ENCODE assay signal across 21 mouse cellular contexts in the genomic region with DNA sequence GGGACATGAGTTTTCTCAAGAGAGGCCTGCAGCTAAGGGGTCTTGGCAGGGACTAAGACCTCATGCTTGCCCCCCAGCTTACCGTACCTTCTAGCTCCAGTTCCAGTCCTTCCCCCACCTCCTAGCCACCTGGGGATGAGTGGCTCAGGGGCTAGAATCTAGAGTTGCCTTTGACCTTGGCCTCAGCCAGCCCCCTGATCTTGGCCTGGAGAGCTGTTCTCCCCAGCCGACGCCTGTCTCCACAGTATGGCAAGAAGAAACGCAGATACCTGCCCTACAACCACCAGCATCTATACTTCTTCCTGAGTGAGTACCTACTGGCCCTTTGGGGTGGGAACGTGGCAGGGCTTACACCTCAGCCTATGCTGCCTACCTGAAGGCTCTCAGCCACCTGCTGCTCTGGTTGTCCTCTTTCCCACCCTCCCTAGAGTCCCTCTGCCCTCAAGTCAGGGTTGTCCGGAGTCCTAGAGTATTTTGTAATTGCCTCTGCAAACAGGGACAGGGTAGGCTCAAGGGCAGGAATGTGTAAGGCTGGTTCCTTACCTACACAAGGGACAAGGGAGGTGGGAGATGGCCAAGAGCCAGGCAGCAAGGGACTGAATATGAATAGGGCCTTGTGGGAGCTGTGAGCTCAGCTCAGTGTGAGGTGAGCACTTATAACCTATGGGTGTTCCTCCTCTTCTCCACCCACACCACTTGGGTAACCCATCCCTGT. TPM values are rescaled to one million over a fixed set of nuclear protein-coding genes. Genes with fewer than 3 reads are reported as not detected.
DNase-seq lines count a peak whose midpoint lies in the region; ATAC-seq and TF ChIP-seq lines count a peak whose summit lies in the region.
"Had no signal": no experiment of that assay in that cellular context is flagged by ENCODE, and none has a peak within 500 bp of the region (broad histone marks: within the 10 kb centered on the region; RNA-seq: fewer than 3 reads in every experiment).

No protein-coding gene starts in this region.

- WGBS in liver, adult 2 months = 55% methylated on average over 6 of the region's 6 CpGs
- 79% methylated on average over 6 of the region's 6 CpGs for WGBS in lung, embryonic 16.5 days
- WGBS in lung, adult 2 months = 70% methylated on average over 6 of the region's 6 CpGs

- no peak overlapping the region for H3K4me2 ChIP-seq in lung, embryonic 16.5 days (ENCODE audit: low read depth, low read length)
- H3K4me2 ChIP-seq in myocyte (ENCODE audit: low read depth) = no peak overlapping the region
- H3K4me2 ChIP-seq: forebrain, embryonic 13.5 days; hindbrain, embryonic 12.5 days had no signal

- H3K27me3 ChIP-seq in liver, adult 2 months (ENCODE audit: control insufficient read depth, insufficient read depth, low read length) = no peaks in the 10 kb centered on the region
- no peaks in the 10 kb centered on the region for H3K27me3 ChIP-seq in lung, embryonic 16.5 days (ENCODE audit: control insufficient read depth, insufficient read depth, low read depth, low read length)
- H3K27me3 ChIP-seq in myocyte (ENCODE audit: control insufficient read depth, insufficient read depth, insufficient read length) = no peaks in the 10 kb centered on the region
- H3K27me3 ChIP-seq: forebrain, embryonic 13.5 days; hindbrain, embryonic 12.5 days had no signal

- TF ChIP-seq CTCF in liver, adult 2 months (IDR thresholded peaks at IDR 0.05; ENCODE audit: low read depth, low read length) = no peak
- TF ChIP-seq CTCF in lung, adult 2 months (IDR thresholded peaks at IDR 0.05; ENCODE audit: insufficient read depth, low read length) = no peak

- H3K36me3 ChIP-seq in liver, adult 2 months (ENCODE audit: control insufficient read depth, insufficient read depth, low read length) = peaks cover 4% of the 10 kb centered on the region
- peaks cover 37% of the 10 kb centered on the region for H3K36me3 ChIP-seq in lung, embryonic 16.5 days (ENCODE audit: control insufficient read depth, insufficient read depth, low read length)
- peaks cover 82% of the 10 kb centered on the region for H3K36me3 ChIP-seq in myocyte (ENCODE audit: control insufficient read depth, insufficient read depth)

- H3K9me3 ChIP-seq in lung, embryonic 16.5 days (ENCODE audit: control insufficient read depth, low read length) = no peaks in the 10 kb centered on the region
- H3K9me3 ChIP-seq: embryonic facial prominence, embryonic 10.5 days; forebrain, embryonic 13.5 days; G1E; hindbrain, embryonic 12.5 days had no signal

- H3ac ChIP-seq in myocyte (ENCODE audit: control insufficient read depth, insufficient read length) = no peak overlapping the region

- peak; percentile 73 to 88 for DNase-seq in adrenal gland, adult (ENCODE audit: inconsistent age in 2 of 2, low spot score in 1 of 2)
- DNase-seq in adrenal gland, postnatal 36 days = no peak
- peak; percentile 59 for DNase-seq in liver, adult 2 months (ENCODE audit: extremely low read depth, low read depth, low spot score)
- DNase-seq in liver = no peak
- no peak for DNase-seq in lung, adult 2 months
- DNase-seq: B cell, adult 2 months; cerebellum, adult 2 months; cerebellum, postnatal 10 days; forebrain, postnatal 0 days; gastrocnemius, adult 2 months; gastrocnemius, postnatal 25 days had no signal

- peak; percentile 72 for ATAC-seq in lung, embryonic 16.5 days (ENCODE audit: low read depth)
- ATAC-seq: CD4-positive, CD25-positive, alpha-beta regulatory T cell, adult 4 months; forebrain, embryonic 13.5 days; forebrain, postnatal 0 days; hindbrain, embryonic 16.5 days had no signal

- H3K27ac ChIP-seq in liver, adult 2 months (replicated peaks; ENCODE audit: insufficient read depth, low read depth, low read length) = peak overlapping the region; percentile 0; the same call in 1 of the 2 replicates
- peak overlapping the region; percentile 83 for H3K27ac ChIP-seq in lung, embryonic 16.5 days (ENCODE audit: low read length)
- H3K27ac ChIP-seq: embryonic facial prominence, embryonic 10.5 days; forebrain, embryonic 13.5 days; gastrocnemius, adult 2 months; hindbrain, embryonic 12.5 days had no signal

- H3K4me3 ChIP-seq in liver, adult 2 months (ENCODE audit: insufficient read depth, low read depth, low read length) = no peak overlapping the region
- no peak overlapping the region for H3K4me3 ChIP-seq in lung, embryonic 16.5 days (ENCODE audit: low read length)
- H3K4me3 ChIP-seq in lung, adult 2 months (replicated peaks; ENCODE audit: extremely low read depth, low read depth, low read length) = no peak overlapping the region
- H3K4me3 ChIP-seq in myocyte = no peak overlapping the region
- H3K4me3 ChIP-seq: embryonic facial prominence, embryonic 10.5 days; forebrain, embryonic 13.5 days; gastrocnemius, adult 2 months; hindbrain, embryonic 12.5 days had no signal

- H3K4me1 ChIP-seq in liver, adult 2 months (ENCODE audit: control insufficient read depth, insufficient read depth, low read length) = peaks cover 30% of the 10 kb centered on the region
- H3K4me1 ChIP-seq in lung, embryonic 16.5 days (replicated peaks; ENCODE audit: control insufficient read depth, insufficient read depth, low read length) = peaks cover 48% of the 10 kb centered on the region
- peaks cover 3% of the 10 kb centered on the region; the same call in 1 of the 2 replicates for H3K4me1 ChIP-seq in lung, adult 2 months (ENCODE audit: control insufficient read depth, insufficient read depth, low read length)
- H3K4me1 ChIP-seq: forebrain, embryonic 13.5 days; hindbrain, embryonic 12.5 days had no signal

- H3K9ac ChIP-seq in liver, adult 2 months (ENCODE audit: low read depth, low read length) = no peak overlapping the region
- H3K9ac ChIP-seq in lung, embryonic 16.5 days (ENCODE audit: low read length) = no peak overlapping the region
- H3K9ac ChIP-seq: forebrain, embryonic 13.5 days; forebrain, postnatal 0 days; hindbrain, embryonic 12.5 days had no signal

- no peak for TF ChIP-seq POLR2A in liver, adult 2 months (IDR thresholded peaks at IDR 0.05; ENCODE audit: extremely low read depth, insufficient read depth, low read length)
- TF ChIP-seq POLR2A in lung, adult 2 months (IDR thresholded peaks at IDR 0.05; ENCODE audit: borderline replicate concordance, extremely low read depth, low read depth, low read length) = no peak
- TF ChIP-seq POLR2A in myocyte (IDR thresholded peaks at IDR 0.05; ENCODE audit: insufficient read length, low read depth) = no peak

- no peaks in the 10 kb centered on the region for H3K79me2 ChIP-seq in liver, adult 2 months (ENCODE audit: control insufficient read depth, insufficient read depth, low read length)
- peaks cover 27% of the 10 kb centered on the region for H3K79me2 ChIP-seq in myocyte (ENCODE audit: control insufficient read depth, insufficient read depth)

TF ChIP-seq in myocyte, 11 proteins besides CTCF, POLR2A, EP300 and RAD21:
- no peak for TF ChIP-seq TCF12 (IDR thresholded peaks at IDR 0.05; ENCODE audit: insufficient read depth, poor library complexity, severe bottlenecking)
- no peak for TF ChIP-seq MYOG (IDR thresholded peaks at IDR 0.05; ENCODE audit: control insufficient read depth in 1 of 3, insufficient read depth in 1 of 3, insufficient read length in 2 of 3, low read depth in 2 of 3)
- no peak for TF ChIP-seq MYOD1 (IDR thresholded peaks at IDR 0.05; ENCODE audit: control insufficient read depth in 1 of 3, insufficient read length in 2 of 3, low read depth in 2 of 3)
- TF ChIP-seq E2F4 (IDR thresholded peaks at IDR 0.05; ENCODE audit: insufficient read depth) = no peak
- no peak for TF ChIP-seq USF1 (IDR thresholded peaks at IDR 0.05; ENCODE audit: low read depth)
- peak; percentile 33 for TF ChIP-seq POLR2AphosphoS2 (IDR thresholded peaks at IDR 0.05; ENCODE audit: insufficient read length, low read depth)
- no peak for TF ChIP-seq CEBPB (IDR thresholded peaks at IDR 0.05; ENCODE audit: insufficient read depth, poor library complexity, severe bottlenecking)

RNA-seq across cellular contexts. Expression of a gene that starts 13.1 kb away (rescaled TPM):
- 10 to 100 TPM in 1 of 2 experiments, 1 to 10 TPM in 1; 9.4 to 23.4 TPM for total RNA-seq in adrenal gland, postnatal 36 days (2021)
- total RNA-seq in liver, adult 2 months (2014; rRNA removed) = 1.4 and 2.8 TPM in 2 replicates
- 4.8 TPM in 2 replicates for polyA plus RNA-seq in liver, adult 2 months (2012; rRNA removed)
- polyA plus RNA-seq in lung, embryonic 16.5 days (2015; fragmentation: Nextera tagmentation; extraction: Ambion mirVana) = 72.0 and 76.0 TPM in 2 replicates
- polyA plus RNA-seq in lung, adult 2 months (2012; rRNA removed) = 283 and 341 TPM in 2 replicates
- 557 TPM for polyA plus RNA-seq in myocyte (2012; fragmentation: generic; extraction: Trizol)
- polyA plus RNA-seq: CD4-positive, CD25-positive, alpha-beta regulatory T cell, adult 4 months had no signal

RNA-seq across cellular contexts. Expression of a gene that starts 47.0 kb away (rescaled TPM):
- total RNA-seq in adrenal gland, postnatal 36 days (2021) = 1,000 to 10,000 TPM; 1,648 to 1,771 TPM
- 284 and 293 TPM in 2 replicates for total RNA-seq in liver, adult 2 months (2014; rRNA removed)
- 586 and 618 TPM in 2 replicates for polyA plus RNA-seq in liver, adult 2 months (2012; rRNA removed)
- 67.5 and 74.5 TPM in 2 replicates for polyA plus RNA-seq in lung, embryonic 16.5 days (2015; fragmentation: Nextera tagmentation; extraction: Ambion mirVana)
- polyA plus RNA-seq in lung, adult 2 months (2012; rRNA removed) = 62.3 and 87.2 TPM in 2 replicates
- 157 TPM for polyA plus RNA-seq in myocyte (2012; fragmentation: generic; extraction: Trizol)

RNA-seq across cellular contexts. Expression of a gene that starts 53.0 kb away (rescaled TPM):
- 1 to 10 TPM; 5.6 to 6.6 TPM for total RNA-seq in adrenal gland, postnatal 36 days (2021)
- total RNA-seq in liver, adult 2 months (2014; rRNA removed) = 3.1 and 4.0 TPM in 2 replicates
- 3.1 and 3.8 TPM in 2 replicates for polyA plus RNA-seq in liver, adult 2 months (2012; rRNA removed)
- 30.3 and 33.0 TPM in 2 replicates for polyA plus RNA-seq in lung, embryonic 16.5 days (2015; fragmentation: Nextera tagmentation; extraction: Ambion mirVana)
- 10.5 and 13.8 TPM in 2 replicates for polyA plus RNA-seq in lung, adult 2 months (2012; rRNA removed)
- 15.2 TPM for polyA plus RNA-seq in myocyte (2012; fragmentation: generic; extraction: Trizol)
- polyA plus RNA-seq: CD4-positive, CD25-positive, alpha-beta regulatory T cell, adult 4 months had no signal

RNA-seq across cellular contexts. Expression of a gene that starts 53.1 kb away (rescaled TPM):
- total RNA-seq in adrenal gland, postnatal 36 days (2021) = under 1 TPM; 0.16 to 0.36 TPM
- total RNA-seq in liver, adult 2 months (2014; rRNA removed) = not detected in 2 replicates
- 0.05 TPM in 1 of 2 replicates, not detected in the other for polyA plus RNA-seq in liver, adult 2 months (2012; rRNA removed)
- polyA plus RNA-seq in lung, embryonic 16.5 days (2015; fragmentation: Nextera tagmentation; extraction: Ambion mirVana) = 1.1 and 1.4 TPM in 2 replicates
- polyA plus RNA-seq in lung, adult 2 months (2012; rRNA removed) = 2.3 and 3.1 TPM in 2 replicates
- polyA plus RNA-seq in myocyte (2012; fragmentation: generic; extraction: Trizol) = 6.6 TPM
- total RNA-seq: granulocyte monocyte progenitor cell, adult 5-6 weeks; heart, postnatal 4 days had no signal

Comparison
In these comparisons a context has a peak if more than half of its experiments do, and no peak if none do; other contexts are left out.
1. DNase-seq: peak in adrenal gland, adult (2 of 2) and liver, adult 2 months (single experiment); none in adrenal gland, postnatal 36 days (0 of 2), liver (single experiment) and lung, adult 2 months (single experiment).
2. RNA of a gene that starts 13.1 kb away (polyA plus RNA-seq): 557 TPM in myocyte (single experiment), 283 to 341 TPM in lung, adult 2 months and 72.0 to 76.0 TPM in lung, embryonic 16.5 days; 4.8 TPM in liver, adult 2 months; every median in the first group is over 10 times any median in the second.